In genomic region chr4:152134507-152134906, GRCm38 (mm10) we compare ENCODE assay signal across 8 mouse cellular contexts. TPM values are rescaled to one million over a fixed set of nuclear protein-coding genes. Genes with fewer than 3 reads are reported as not detected.
DNase-seq lines count a peak whose midpoint lies in the region; ATAC-seq lines count a peak whose summit lies in the region.

No protein-coding gene starts in this region.

- ATAC-seq in neural tube, embryonic 11.5 days (ENCODE audit: insufficient read depth, low FRiP score, low TSS enrichment): no peak
- no peak for ATAC-seq in neural tube, embryonic 15.5 days (ENCODE audit: low FRiP score)

- H3K9ac ChIP-seq in neural tube, embryonic 11.5 days (ENCODE audit: low read length): no peak overlapping the region
- no peak overlapping the region for H3K9ac ChIP-seq in neural tube, embryonic 15.5 days (replicated peaks)

- H3K27me3 ChIP-seq in neural tube, embryonic 11.5 days (ENCODE audit: control insufficient read depth, insufficient read depth, low read length): peaks cover 58% of the 10 kb centered on the region
- H3K27me3 ChIP-seq in neural tube, embryonic 15.5 days (replicated peaks): peaks cover 78% of the 10 kb centered on the region

- H3K4me3 ChIP-seq in neural tube, embryonic 11.5 days (ENCODE audit: low read depth, low read length): no peak overlapping the region
- H3K4me3 ChIP-seq in neural tube, embryonic 15.5 days (replicated peaks): no peak overlapping the region

- H3K36me3 ChIP-seq in neural tube, embryonic 11.5 days (ENCODE audit: control insufficient read depth, insufficient read depth, low read length): no peaks in the 10 kb centered on the region
- H3K36me3 ChIP-seq in neural tube, embryonic 15.5 days: no peaks in the 10 kb centered on the region

- DNase-seq in cerebellum, postnatal 14 days: peak; percentile 55 to 72
- DNase-seq in cerebellum, postnatal 4 days (ENCODE audit: low spot score in 2 of 2): no peak
- peak; percentile 53 for DNase-seq in neural tube, embryonic 11.5 days (ENCODE audit: low spot score)
- DNase-seq in embryo, embryonic 10 days (ENCODE audit: low spot score): peak; percentile 57
- peak; percentile 60 to 67 for DNase-seq in lung, adult 18-20 months
- peak; percentile 56 to 75 for DNase-seq in thymus, postnatal 10 days (ENCODE audit: low spot score in 2 of 2)
- no peak for DNase-seq in left cerebral cortex, postnatal 36 days (ENCODE audit: low spot score in 2 of 2)

- no peak overlapping the region for H3K27ac ChIP-seq in neural tube, embryonic 11.5 days (ENCODE audit: low read depth, low read length)
- H3K27ac ChIP-seq in neural tube, embryonic 15.5 days (replicated peaks): no peak overlapping the region

- H3K4me1 ChIP-seq in neural tube, embryonic 11.5 days (ENCODE audit: control insufficient read depth, insufficient read depth, low read length): peaks cover 4% of the 10 kb centered on the region
- peaks cover 30% of the 10 kb centered on the region for H3K4me1 ChIP-seq in neural tube, embryonic 15.5 days

- no peaks in the 10 kb centered on the region for H3K9me3 ChIP-seq in neural tube, embryonic 11.5 days (ENCODE audit: control insufficient read depth, low read length)
- no peaks in the 10 kb centered on the region for H3K9me3 ChIP-seq in neural tube, embryonic 15.5 days (replicated peaks)

- no peak overlapping the region for H3K4me2 ChIP-seq in neural tube, embryonic 11.5 days (ENCODE audit: low read depth)
- no peak overlapping the region for H3K4me2 ChIP-seq in neural tube, embryonic 15.5 days

- intact Hi-C loops in left cerebral cortex, postnatal 36 days (cut with DNase I): no loop called here

RNA-seq across cellular contexts. Expression of gene Espn, which starts 17.7 kb away (rescaled TPM):
- 0.48 and 1.1 TPM in 2 replicates for polyA plus RNA-seq in neural tube, embryonic 11.5 days (2014; fragmentation: Nextera tagmentation; extraction: Ambion mirVana)
- polyA plus RNA-seq in neural tube, embryonic 15.5 days (2015; fragmentation: Nextera tagmentation; extraction: Ambion mirVana): 0.31 and 3.3 TPM in 2 replicates
- total RNA-seq in left cerebral cortex, postnatal 36 days (2021): 1 to 10 TPM; 1.4 to 2.0 TPM

RNA-seq across cellular contexts. Expression of gene Tnfrsf25, which starts 18.8 kb away (rescaled TPM):
- 0.42 and 0.62 TPM in 2 replicates for polyA plus RNA-seq in neural tube, embryonic 11.5 days (2014; fragmentation: Nextera tagmentation; extraction: Ambion mirVana)
- 1.2 and 2.4 TPM in 2 replicates for polyA plus RNA-seq in neural tube, embryonic 15.5 days (2015; fragmentation: Nextera tagmentation; extraction: Ambion mirVana)
- 10 to 100 TPM in 1 of 2 experiments, 1 to 10 TPM in 1; 8.7 to 10.1 TPM for total RNA-seq in left cerebral cortex, postnatal 36 days (2021)

RNA-seq across cellular contexts. Expression of gene Hes2, which starts 24.2 kb away (rescaled TPM):
- 2.9 and 3.5 TPM in 2 replicates for polyA plus RNA-seq in neural tube, embryonic 11.5 days (2014; fragmentation: Nextera tagmentation; extraction: Ambion mirVana)
- not detected in 2 replicates for polyA plus RNA-seq in neural tube, embryonic 15.5 days (2015; fragmentation: Nextera tagmentation; extraction: Ambion mirVana)
- total RNA-seq in left cerebral cortex, postnatal 36 days (2021): not detected

RNA-seq across cellular contexts. Expression of gene Acot7, which starts 43.4 kb away (rescaled TPM):
- 159 and 173 TPM in 2 replicates for polyA plus RNA-seq in neural tube, embryonic 11.5 days (2014; fragmentation: Nextera tagmentation; extraction: Ambion mirVana)
- polyA plus RNA-seq in neural tube, embryonic 15.5 days (2015; fragmentation: Nextera tagmentation; extraction: Ambion mirVana): 402 and 456 TPM in 2 replicates
- total RNA-seq in left cerebral cortex, postnatal 36 days (2021): 100 to 1,000 TPM; 295 to 323 TPM

Comparison
In these comparisons a context has a peak if more than half of its experiments do, and no peak if none do; other contexts are left out.
1. DNase-seq: peak in cerebellum, postnatal 14 days (2 of 2), neural tube, embryonic 11.5 days (single experiment), embryo, embryonic 10 days (single experiment), lung, adult 18-20 months (2 of 2) and thymus, postnatal 10 days (2 of 2); none in cerebellum, postnatal 4 days (0 of 2) and left cerebral cortex, postnatal 36 days (0 of 2).